Mouse (Mus musculus): ENCODE data around the gene Fanci. TPM values are rescaled to one million over a fixed set of nuclear protein-coding genes. Genes with fewer than 3 reads are reported as not detected.

Gene Fanci
- polyA plus RNA-seq, 1 experiment from 2014 or later = 1.5 TPM

DNA sequence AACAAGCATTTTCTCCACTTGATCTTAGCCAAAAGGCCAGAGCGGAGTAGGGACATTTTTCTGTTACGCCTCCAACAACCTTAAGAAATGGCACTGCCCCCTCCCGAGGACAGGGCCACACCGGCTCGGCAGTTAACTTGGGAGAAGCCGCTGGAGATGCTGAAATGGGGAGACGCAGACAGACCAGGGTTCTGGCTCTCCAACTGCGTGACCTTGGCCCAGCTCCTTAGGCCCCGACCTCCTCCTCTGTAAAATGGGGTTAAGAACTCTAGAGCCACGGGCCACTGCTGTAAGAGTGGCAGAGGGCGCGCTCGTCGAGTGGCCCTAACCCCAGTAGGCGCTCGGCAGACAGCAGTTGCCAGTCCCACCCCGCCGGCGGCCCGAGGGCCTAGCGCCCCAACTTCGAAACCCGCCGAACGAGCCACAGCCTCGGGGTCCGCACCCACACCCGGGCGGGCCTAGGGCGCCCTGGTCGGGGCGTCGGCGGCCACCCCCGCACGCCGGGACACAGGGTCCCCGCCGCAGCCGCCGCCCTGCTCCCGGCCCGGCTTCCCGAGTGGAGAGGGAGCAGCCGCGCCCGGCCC is 73.8 kb downstream of the Fanci start:
- peak; percentile 40; the same call in 1 of the 2 replicates for ATAC-seq (ENCODE audit: low read depth)
- no peaks in the 10 kb centered on the region for H3K27me3 ChIP-seq (ENCODE audit: control insufficient read depth, insufficient read depth, low read length)
- H3K4me3 ChIP-seq (ENCODE audit: low read depth, low read length) = peak overlapping the region; percentile 78
- H3K9ac ChIP-seq (replicated peaks; ENCODE audit: low read depth, low read length) = peak overlapping the region; percentile 76
- peak overlapping the region; percentile 71 for H3K27ac ChIP-seq (ENCODE audit: low read depth, low read length)
- peaks cover 11% of the 10 kb centered on the region; the same call in 1 of the 2 replicates for H3K36me3 ChIP-seq (ENCODE audit: control insufficient read depth, insufficient read depth, low read length)
- H3K4me2 ChIP-seq (ENCODE audit: low read depth, low read length) = peak overlapping the region; percentile 91
- peaks cover 22% of the 10 kb centered on the region for H3K4me1 ChIP-seq (ENCODE audit: control insufficient read depth, insufficient read depth, low read length)
- WGBS = under 1% methylated on average over 44 of the region's 47 CpGs
- no peaks in the 10 kb centered on the region for H3K9me3 ChIP-seq (ENCODE audit: control insufficient read depth, low read length)

DNA sequence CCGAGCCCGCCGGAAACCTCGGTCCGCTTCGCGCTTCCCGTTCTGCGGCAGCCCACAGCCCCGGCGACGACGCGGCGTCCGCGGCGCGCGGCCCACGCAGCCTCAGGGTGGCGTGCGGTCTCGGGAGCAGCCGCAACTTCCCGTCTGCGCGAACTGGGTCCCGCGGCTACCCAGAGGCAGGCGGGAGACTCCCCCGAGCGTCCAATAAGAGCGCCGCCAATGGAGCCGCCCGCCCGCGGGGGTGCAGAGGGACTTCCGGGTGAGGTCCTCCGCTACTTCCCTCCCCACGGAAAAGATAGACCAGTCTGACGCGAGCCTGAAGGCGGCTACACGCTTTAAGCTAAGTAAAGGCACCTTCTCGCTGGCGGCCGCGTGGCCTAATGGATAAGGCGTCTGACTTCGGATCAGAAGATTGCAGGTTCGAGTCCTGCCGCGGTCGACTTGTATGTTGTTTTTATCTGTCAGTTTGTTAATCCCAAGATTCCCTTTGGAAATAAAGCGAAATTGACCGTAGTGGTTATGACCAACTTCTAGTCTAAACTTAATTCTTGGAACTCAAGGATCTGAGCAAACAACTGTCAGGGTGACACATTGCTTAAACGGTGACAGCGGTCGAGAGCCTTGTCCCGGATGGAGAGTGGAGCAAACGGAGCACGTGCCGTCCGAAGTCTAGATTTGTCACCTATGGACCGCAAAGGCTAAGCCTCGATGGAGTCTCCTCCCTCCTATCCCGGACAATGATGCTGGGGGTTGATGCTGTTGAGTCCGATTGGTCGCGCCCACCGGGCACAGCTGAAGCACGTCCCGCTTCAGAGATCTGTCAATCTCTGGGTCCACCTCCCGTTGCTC is 74.5 kb downstream of the Fanci start, which contains the start of gene Polg:
TSS of gene Polg (minus strand) at position 310 of the 849 bp plus-strand sequence.
- Histone ChIP-seq H3K4me1 (ENCODE audit: control insufficient read depth, insufficient read depth, low read length) (peaks cover 22% of the 10 kb centered on the region), H3K9me3 (ENCODE audit: control insufficient read depth, low read length) (no peaks in the 10 kb centered on the region), H3K36me3 (ENCODE audit: control insufficient read depth, insufficient read depth, low read length) (peaks cover 5% of the 10 kb centered on the region; the same call in 1 of the 2 replicates), H3K4me3 (ENCODE audit: low read depth, low read length) (peak within 1 kb of the TSS; percentile 78), H3K9ac (replicated peaks; ENCODE audit: low read depth, low read length) (peak within 1 kb of the TSS; percentile 76), H3K27me3 (ENCODE audit: control insufficient read depth, insufficient read depth, low read length) (no peaks in the 10 kb centered on the region), H3K4me2 (ENCODE audit: low read depth, low read length) (peak within 1 kb of the TSS; percentile 91), H3K27ac (ENCODE audit: low read depth, low read length) (peak within 1 kb of the TSS; percentile 71)
- under 1% methylated on average over 76 of the region's 76 CpGs for WGBS
- peak; percentile 95 for ATAC-seq (ENCODE audit: low read depth)

DNA sequence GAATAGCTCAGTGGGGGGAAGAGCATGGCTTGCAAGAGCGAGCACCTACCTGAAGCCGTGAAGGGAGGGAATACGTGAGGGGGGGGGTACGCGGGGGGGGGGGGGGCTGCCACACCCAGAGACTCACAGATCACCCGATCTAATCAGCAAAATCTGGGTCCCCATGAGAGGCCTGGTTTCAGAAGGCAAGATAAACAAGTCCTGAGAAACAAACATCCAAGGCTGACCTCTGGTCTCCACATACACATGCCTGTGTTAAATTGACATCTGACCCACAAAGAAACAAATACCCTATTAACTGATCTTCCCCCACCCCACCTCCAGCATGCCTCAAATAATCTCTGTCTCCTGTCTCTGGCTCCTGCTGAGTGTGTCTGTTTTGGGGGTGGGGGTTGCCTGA is 76.2 kb downstream of the Fanci start:
- H3K27me3 ChIP-seq (ENCODE audit: control insufficient read depth, insufficient read depth, low read length) = no peaks in the 10 kb centered on the region
- no CpG with 5 or more reads among the region's 6 CpGs for WGBS
- ATAC-seq (ENCODE audit: low read depth) = no peak
- H3K9me3 ChIP-seq (ENCODE audit: control insufficient read depth, low read length) = no peaks in the 10 kb centered on the region
- H3K27ac ChIP-seq (ENCODE audit: low read depth, low read length) = no peak overlapping the region
- 0 out of 2 replicates have a peak overlapping the region, but pooled peaks have one; percentile 78 for H3K4me3 ChIP-seq (ENCODE audit: low read depth, low read length)
- H3K9ac ChIP-seq (replicated peaks; ENCODE audit: low read depth, low read length) = 0 out of 2 replicates have a peak overlapping the region, but pooled peaks have one; percentile 8
- peaks cover 22% of the 10 kb centered on the region for H3K4me1 ChIP-seq (ENCODE audit: control insufficient read depth, insufficient read depth, low read length)
- peak overlapping the region; percentile 53 for H3K4me2 ChIP-seq (ENCODE audit: low read depth, low read length)
- no peaks in the 10 kb centered on the region for H3K36me3 ChIP-seq (ENCODE audit: control insufficient read depth, insufficient read depth, low read length)

DNA sequence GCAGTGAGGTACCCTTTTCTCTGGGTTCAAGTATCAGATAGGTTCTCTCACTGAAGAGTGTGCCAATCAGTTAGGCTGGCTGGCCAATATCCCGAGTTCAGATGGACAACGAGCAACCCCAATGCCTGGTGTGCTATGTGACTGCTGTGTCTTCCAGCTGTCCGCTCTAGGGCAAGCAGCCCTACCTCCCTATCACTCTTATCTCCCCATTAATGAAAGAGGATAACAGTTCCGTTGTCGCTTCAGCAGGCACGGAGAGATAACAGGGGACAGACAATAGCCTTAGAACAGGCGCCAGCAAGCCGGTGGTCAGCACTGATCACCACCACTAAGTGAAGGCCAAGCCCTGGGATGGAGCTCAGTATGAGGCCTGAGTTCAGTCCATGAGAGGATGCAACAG is 77.3 kb downstream of the Fanci start:
- Histone ChIP-seq H3K9me3 (ENCODE audit: control insufficient read depth, low read length) (no peaks in the 10 kb centered on the region), H3K9ac (replicated peaks; ENCODE audit: low read depth, low read length) (no peak overlapping the region), H3K4me3 (ENCODE audit: low read depth, low read length) (no peak overlapping the region), H3K36me3 (ENCODE audit: control insufficient read depth, insufficient read depth, low read length) (no peaks in the 10 kb centered on the region), H3K27ac (ENCODE audit: low read depth, low read length) (no peak overlapping the region), H3K4me1 (ENCODE audit: control insufficient read depth, insufficient read depth, low read length) (peaks cover 19% of the 10 kb centered on the region), H3K4me2 (ENCODE audit: low read depth, low read length) (no peak overlapping the region), H3K27me3 (ENCODE audit: control insufficient read depth, insufficient read depth, low read length) (no peaks in the 10 kb centered on the region)
- WGBS = 78% methylated on average over 8 of the region's 8 CpGs
- ATAC-seq (ENCODE audit: low read depth) = no peak

DNA sequence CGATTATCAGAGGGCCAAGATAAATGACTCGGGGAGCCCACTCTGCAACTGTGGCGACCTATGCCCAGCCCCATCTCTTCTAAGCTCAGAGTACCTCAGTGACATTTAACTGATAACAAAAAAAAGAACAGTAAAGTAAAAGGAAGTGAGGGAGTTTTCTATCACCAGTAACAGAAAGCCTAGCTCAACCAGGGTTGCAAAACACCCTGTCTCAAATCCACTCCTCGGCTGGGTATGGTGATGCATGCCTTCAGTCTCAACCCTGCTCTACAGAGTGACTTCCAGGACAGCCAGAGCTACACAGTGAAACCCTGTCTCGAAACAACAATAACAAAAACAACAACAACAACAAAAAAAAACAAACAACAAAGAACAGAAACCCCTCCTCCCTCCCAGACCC is 78.0 kb downstream of the Fanci start:
- Histone ChIP-seq H3K9me3 (ENCODE audit: control insufficient read depth, low read length) (no peaks in the 10 kb centered on the region), H3K4me1 (ENCODE audit: control insufficient read depth, insufficient read depth, low read length) (peaks cover 13% of the 10 kb centered on the region), H3K27me3 (ENCODE audit: control insufficient read depth, insufficient read depth, low read length) (no peaks in the 10 kb centered on the region), H3K4me3 (ENCODE audit: low read depth, low read length) (no peak overlapping the region), H3K4me2 (ENCODE audit: low read depth, low read length) (no peak overlapping the region), H3K36me3 (ENCODE audit: control insufficient read depth, insufficient read depth, low read length) (no peaks in the 10 kb centered on the region), H3K27ac (ENCODE audit: low read depth, low read length) (no peak overlapping the region), H3K9ac (replicated peaks; ENCODE audit: low read depth, low read length) (no peak overlapping the region)
- WGBS = 84% methylated on average over 5 of the region's 5 CpGs
- ATAC-seq (ENCODE audit: low read depth) = no peak

DNA sequence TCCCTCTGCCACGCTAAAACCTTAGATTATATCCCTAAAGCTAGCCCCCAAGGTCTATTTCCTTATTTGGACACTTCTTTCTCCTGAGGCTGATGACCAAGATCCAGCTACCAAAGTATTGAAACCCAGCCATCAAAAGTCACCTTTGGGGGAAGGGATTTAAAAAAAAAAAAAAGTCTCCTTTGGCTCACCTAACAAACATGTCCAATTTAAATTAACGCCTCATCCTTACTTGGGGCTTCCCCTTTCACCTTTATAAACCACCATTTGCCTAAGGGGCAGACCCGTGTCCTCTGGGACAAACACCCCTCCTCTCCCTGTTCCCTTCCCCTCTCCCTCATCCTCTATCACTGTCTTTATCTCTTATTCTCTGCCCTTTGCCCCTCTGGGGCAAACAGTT is 79.0 kb downstream of the Fanci start:
- Histone ChIP-seq H3K36me3 (ENCODE audit: control insufficient read depth, insufficient read depth, low read length) (no peaks in the 10 kb centered on the region), H3K4me1 (ENCODE audit: control insufficient read depth, insufficient read depth, low read length) (peaks cover 8% of the 10 kb centered on the region), H3K27me3 (ENCODE audit: control insufficient read depth, insufficient read depth, low read length) (no peaks in the 10 kb centered on the region), H3K9me3 (ENCODE audit: control insufficient read depth, low read length) (no peaks in the 10 kb centered on the region), H3K4me3 (ENCODE audit: low read depth, low read length) (no peak overlapping the region), H3K4me2 (ENCODE audit: low read depth, low read length) (no peak overlapping the region), H3K9ac (replicated peaks; ENCODE audit: low read depth, low read length) (no peak overlapping the region), H3K27ac (ENCODE audit: low read depth, low read length) (no peak overlapping the region)
- 65% methylated on average over 3 of the region's 3 CpGs for WGBS
- ATAC-seq (ENCODE audit: low read depth) = no peak

DNA sequence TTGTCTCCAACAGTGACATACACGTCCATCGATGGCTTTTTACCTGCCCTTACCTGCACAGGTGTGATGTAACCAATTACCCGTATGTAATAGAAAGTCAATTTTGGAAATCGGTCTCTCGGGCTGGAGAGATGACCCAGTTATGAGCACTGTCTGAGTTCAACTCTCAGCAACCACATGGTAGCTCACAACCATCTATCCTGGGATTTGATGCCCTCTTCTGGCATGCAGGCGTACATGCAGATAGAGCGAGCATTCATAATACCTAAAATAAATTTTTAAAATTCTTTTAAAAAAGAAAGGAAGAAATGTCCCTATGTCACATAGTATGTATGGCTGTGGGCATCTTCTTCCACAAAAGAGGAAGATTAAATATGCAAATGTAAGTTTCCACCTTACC is 79.7 kb downstream of the Fanci start:
- Histone ChIP-seq H3K9ac (replicated peaks; ENCODE audit: low read depth, low read length) (no peak overlapping the region), H3K4me3 (ENCODE audit: low read depth, low read length) (no peak overlapping the region), H3K9me3 (ENCODE audit: control insufficient read depth, low read length) (no peaks in the 10 kb centered on the region), H3K36me3 (ENCODE audit: control insufficient read depth, insufficient read depth, low read length) (no peaks in the 10 kb centered on the region), H3K27ac (ENCODE audit: low read depth, low read length) (no peak overlapping the region), H3K4me2 (ENCODE audit: low read depth, low read length) (no peak overlapping the region), H3K27me3 (ENCODE audit: control insufficient read depth, insufficient read depth, low read length) (no peaks in the 10 kb centered on the region), H3K4me1 (ENCODE audit: control insufficient read depth, insufficient read depth, low read length) (peaks cover 8% of the 10 kb centered on the region)
- ATAC-seq (ENCODE audit: low read depth) = no peak
- 68% methylated on average over 7 of the region's 7 CpGs for WGBS

DNA sequence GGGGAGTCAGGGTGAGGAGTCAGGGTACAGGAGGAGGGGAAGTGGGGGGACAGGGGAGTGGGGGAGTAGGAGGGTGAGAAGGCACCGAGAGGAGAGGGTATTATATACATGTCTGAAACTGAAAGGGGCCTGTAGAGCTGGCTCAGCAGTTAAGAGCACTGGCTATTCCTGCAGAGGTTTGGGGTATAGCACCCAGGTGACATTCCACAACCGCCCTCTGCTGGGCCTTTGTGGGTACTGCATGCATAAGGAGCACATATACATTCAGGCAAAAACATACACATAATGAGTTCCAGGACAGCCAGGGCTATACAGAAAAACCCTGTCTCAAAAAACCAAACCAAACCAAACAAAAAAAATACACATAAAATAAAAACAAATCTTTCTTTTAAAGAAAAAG is 81.1 kb downstream of the Fanci start:
- H3K9ac ChIP-seq (replicated peaks; ENCODE audit: low read depth, low read length) = no peak overlapping the region
- WGBS = 51% methylated on average over 2 of the region's 2 CpGs
- ATAC-seq (ENCODE audit: low read depth) = no peak
- peaks cover 4% of the 10 kb centered on the region for H3K4me1 ChIP-seq (ENCODE audit: control insufficient read depth, insufficient read depth, low read length)
- H3K36me3 ChIP-seq (ENCODE audit: control insufficient read depth, insufficient read depth, low read length) = no peaks in the 10 kb centered on the region
- H3K9me3 ChIP-seq (ENCODE audit: control insufficient read depth, low read length) = no peaks in the 10 kb centered on the region
- no peak overlapping the region for H3K4me2 ChIP-seq (ENCODE audit: low read depth, low read length)
- H3K27ac ChIP-seq (ENCODE audit: low read depth, low read length) = no peak overlapping the region
- no peaks in the 10 kb centered on the region for H3K27me3 ChIP-seq (ENCODE audit: control insufficient read depth, insufficient read depth, low read length)
- H3K4me3 ChIP-seq (ENCODE audit: low read depth, low read length) = no peak overlapping the region

Measured in neural tube, embryonic 14.5 days (tissue).